Mouse (Mus musculus): ENCODE data around the gene H1foo.

Gene H1foo

DNA sequence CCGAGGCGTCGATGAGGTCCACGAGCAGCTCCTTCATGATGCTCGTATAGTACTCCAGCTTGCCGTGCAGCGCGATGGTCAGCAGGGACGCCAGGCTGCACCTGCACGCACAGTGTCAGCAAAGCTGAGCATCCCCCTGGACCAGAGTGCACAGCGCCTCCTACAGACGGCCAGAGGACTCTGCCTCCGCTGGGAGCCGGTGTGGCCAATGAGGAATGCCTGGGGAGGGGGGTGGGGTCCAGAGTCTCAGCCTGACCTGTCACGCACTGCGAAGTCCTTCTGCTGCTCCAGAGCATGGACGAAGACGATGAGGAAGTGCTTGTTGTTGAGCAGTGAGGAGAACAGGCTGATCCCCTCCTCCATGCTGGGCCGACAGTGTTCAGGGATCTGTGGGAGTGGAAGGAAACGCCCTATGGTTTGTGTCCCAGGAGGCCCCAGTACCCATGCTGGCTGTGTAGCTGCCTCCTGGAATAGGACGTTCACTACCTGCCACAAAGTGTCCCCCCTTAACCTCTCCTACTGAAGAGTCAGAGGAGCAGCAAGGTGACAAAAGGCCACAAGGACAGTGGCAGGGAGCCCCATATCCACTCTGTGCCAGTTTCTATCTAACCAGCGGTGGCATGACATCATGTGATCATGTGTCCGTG is 17.8 kb downstream of the H1foo start:
- DNase-seq: no peak

DNA sequence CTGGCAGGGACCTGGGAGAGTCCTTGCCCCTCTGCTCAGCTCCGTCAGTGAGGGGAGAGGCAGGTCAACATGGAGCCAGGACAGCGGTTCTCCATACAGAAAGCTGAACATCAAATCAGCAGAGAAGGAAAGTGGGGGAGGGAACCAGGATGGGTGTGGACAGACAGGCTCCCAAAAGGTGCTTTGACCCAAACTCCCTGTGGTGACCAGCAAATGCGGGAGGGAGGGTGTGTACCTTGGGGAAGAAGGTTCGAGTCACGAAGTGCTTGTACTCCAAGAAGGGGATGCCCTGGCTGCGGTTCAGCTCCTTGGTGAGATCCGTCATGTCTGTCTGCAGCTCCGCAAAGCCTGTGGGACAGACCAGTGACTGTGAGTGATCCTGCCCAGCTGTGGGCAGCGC is 18.9 kb downstream of the H1foo start:
- DNase-seq: no peak

- no peak for DNase-seq
Measured at GRCm38 (mm10) chr6:115966227-115966966, 21.7 kb downstream of the H1foo start.

GRCm38 (mm10) chr6:115967291-115967880 is 22.6 kb downstream of the H1foo start:
- no peak for DNase-seq

GRCm38 (mm10) chr6:115968086-115968485 is 23.3 kb downstream of the H1foo start:
- DNase-seq: no peak

- no peak for DNase-seq
Measured at GRCm38 (mm10) chr6:115968700-115969099, 24.0 kb downstream of the H1foo start.

GRCm38 (mm10) chr6:115969103-115969502 is 24.4 kb downstream of the H1foo start:
- no peak for DNase-seq

- no peak for DNase-seq
Measured at GRCm38 (mm10) chr6:115969952-115970351, 25.2 kb downstream of the H1foo start.

- DNase-seq: peak; percentile 52
Measured at GRCm38 (mm10) chr6:115971273-115972060, 26.7 kb downstream of the H1foo start.

GRCm38 (mm10) chr6:115972083-115972764 is 27.5 kb downstream of the H1foo start:
- DNase-seq: no peak

GRCm38 (mm10) chr6:115973139-115973875 is 28.6 kb downstream of the H1foo start:
- DNase-seq: no peak

- no peak for DNase-seq
Measured at GRCm38 (mm10) chr6:115973881-115974662, 29.3 kb downstream of the H1foo start.

DNA sequence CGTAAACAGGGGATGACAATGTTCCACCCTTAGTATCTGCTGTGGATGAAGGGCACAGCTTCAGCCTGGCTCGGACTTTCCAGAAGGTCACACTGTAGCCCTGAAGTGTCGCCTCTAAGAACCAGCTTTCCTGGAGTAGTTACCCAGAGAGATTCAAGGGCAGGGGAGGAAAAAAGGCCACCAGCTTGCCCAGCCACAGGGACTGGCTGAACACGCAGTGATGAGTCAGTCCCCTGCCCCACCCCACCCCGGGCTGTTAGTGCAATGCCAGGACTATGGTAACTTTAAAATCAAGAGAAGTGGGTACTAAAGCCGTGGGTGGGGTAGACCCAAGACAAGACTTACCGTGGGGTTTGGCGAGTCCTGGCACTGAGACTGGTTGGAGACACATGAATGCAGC is 30.9 kb downstream of the H1foo start:
- no peak for DNase-seq

- DNase-seq: no peak
Measured at GRCm38 (mm10) chr6:115977810-115978209, 33.1 kb downstream of the H1foo start.

GRCm38 (mm10) chr6:115978596-115978995 is 33.9 kb downstream of the H1foo start:
- DNase-seq: no peak

GRCm38 (mm10) chr6:115982889-115983288 is 38.2 kb downstream of the H1foo start:
- DNase-seq: no peak

DNA sequence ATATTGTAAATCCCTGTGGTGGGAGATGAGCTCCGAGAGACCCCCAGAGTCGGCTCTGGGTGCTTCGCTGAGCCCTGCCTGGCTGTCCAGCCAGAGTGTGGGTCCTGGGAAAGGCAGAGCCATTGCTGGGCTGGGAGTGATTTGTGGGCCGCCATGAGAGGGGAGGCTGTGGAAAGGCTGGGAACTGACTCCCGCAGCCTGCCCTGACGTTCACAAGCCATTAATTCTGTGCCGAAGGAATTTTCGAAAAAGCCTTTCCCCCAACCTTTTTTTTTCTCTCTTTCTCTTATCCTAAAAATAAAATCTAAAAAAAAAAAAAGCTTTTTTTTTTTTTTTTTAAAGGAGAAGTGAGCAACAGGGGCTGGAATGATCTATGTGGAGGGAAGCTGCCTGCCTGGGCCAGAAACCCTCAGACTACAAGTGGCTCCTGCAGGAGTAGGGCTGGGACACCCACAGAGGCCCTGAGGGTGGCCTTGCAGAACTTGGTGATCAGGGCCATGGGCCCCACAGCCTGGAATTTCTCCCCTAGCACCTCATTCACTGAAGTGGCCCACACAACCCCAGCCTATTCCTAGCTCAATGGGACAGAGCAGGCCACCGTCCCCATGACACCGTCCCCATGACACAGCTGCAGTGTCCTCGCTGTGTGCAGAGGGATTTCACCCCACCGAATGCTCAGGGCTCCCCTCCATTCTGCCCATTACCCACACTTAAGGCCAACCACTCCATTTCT is 38.7 kb downstream of the H1foo start:
- no peak for DNase-seq

- DNase-seq: no peak
Measured at GRCm38 (mm10) chr6:115984580-115984979, 39.8 kb downstream of the H1foo start.

DNA sequence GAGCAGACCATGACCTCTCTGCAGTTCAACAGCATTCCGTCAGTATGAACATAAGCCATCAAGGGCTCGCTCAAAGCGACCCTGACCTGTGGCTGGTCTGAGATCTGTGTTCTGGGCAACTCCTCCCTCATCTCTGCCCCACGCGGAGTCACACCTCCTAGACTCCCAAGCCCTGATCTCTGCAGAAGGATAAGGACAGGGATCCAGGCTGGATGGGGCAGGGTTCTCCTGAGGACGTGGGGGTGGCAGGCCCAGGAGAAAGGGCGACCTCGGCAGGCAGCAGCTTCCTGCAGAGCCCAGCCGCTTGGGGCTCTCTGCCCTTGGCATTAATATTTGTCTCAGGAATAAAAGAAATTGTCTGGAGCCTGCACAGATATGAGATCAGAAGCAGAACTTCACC is 40.9 kb downstream of the H1foo start:
- DNase-seq: no peak

- no peak for DNase-seq
Measured at GRCm38 (mm10) chr6:115986472-115987095, 41.8 kb downstream of the H1foo start.
